Mouse (Mus musculus) midbrain, embryonic 15.5 days (tissue): Measurements from ENCODE around the gene Vmn1r210. TPM values are rescaled to one million over a fixed set of nuclear protein-coding genes. Genes with fewer than 3 reads are reported as not detected.

ENCODE experiments used
- polyA plus RNA-seq: library from polyadenylated mRNA; unstranded; fragments of >200 nt; fragmentation: Nextera tagmentation; extraction: Ambion mirVana; gene quantifications from 2 replicates; pipeline ENCODE4 v1.2.1, GENCODE M21; 2015

Gene Vmn1r210
- polyA plus RNA-seq, 1 experiment from 2014 or later = not detected

Other genes starting within 250 kb of the Vmn1r210 start
- not detected in 2 replicates for gene Vmn1r205, start 238.3 kb downstream of the Vmn1r210 start, polyA plus RNA-seq
- not detected in 2 replicates for gene Vmn1r206, start 207.1 kb downstream of the Vmn1r210 start, polyA plus RNA-seq
- gene Vmn1r207-ps, start 101.7 kb downstream of the Vmn1r210 start, polyA plus RNA-seq = not detected in 2 replicates
- gene Vmn1r208, start 53.9 kb downstream of the Vmn1r210 start, polyA plus RNA-seq = not detected in 2 replicates
- not detected in 2 replicates for gene Vmn1r209, start 21.7 kb downstream of the Vmn1r210 start, polyA plus RNA-seq
- gene Vmn1r211, start 26.2 kb upstream of the Vmn1r210 start, polyA plus RNA-seq = not detected in 2 replicates
- not detected in 2 replicates for gene Vmn1r212, start 52.9 kb upstream of the Vmn1r210 start, polyA plus RNA-seq
- not detected in 2 replicates for gene Vmn1r213, start 176.3 kb upstream of the Vmn1r210 start, polyA plus RNA-seq
- not detected in 2 replicates for gene Vmn1r214, start 199.1 kb upstream of the Vmn1r210 start, polyA plus RNA-seq
- gene Vmn1r215, start 236.7 kb upstream of the Vmn1r210 start, polyA plus RNA-seq = not detected in 2 replicates